Mouse (Mus musculus) embryonic fibroblast, embryonic 13.5 days (primary cell): ENCODE data around the gene Apba1.

Experiments
- CTCF ChIP-seq: IDR thresholded peaks from 2 replicates; pipeline ENCODE4 v1.5.1; 2011; ENCODE audit warnings: mild to moderate bottlenecking, control low read depth, low read length, moderate library complexity, borderline replicate concordance; ENCODE audit not compliant: insufficient read depth
- POLR2A ChIP-seq: IDR thresholded peaks from 2 replicates; pipeline ENCODE4 v1.6.1; 2011; ENCODE audit warnings: low read depth, mild to moderate bottlenecking, control low read depth, low read length, moderate library complexity

DNA sequence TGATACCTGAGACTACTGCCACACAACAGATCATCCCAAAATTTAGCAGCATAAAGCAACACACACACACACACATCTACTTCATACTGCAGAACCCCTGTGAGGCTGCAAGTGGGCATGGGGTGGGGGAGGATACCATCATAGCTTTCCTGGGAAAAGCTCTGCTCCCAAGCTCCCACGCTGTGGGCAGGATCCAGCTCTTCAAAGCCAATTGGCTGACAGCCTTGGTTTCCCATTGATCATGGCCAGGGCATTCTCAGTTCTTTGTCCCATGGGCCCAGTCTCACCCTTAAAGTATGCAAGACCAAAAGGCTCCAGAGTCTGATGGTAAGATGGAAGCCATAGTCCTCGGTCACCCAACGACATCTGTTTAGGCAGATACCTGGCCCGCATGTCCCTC, 143.1 kb downstream of the Apba1 start:
- no peak for TF ChIP-seq POLR2A
- no peak for TF ChIP-seq CTCF
